21 mouse cellular contexts compared by ENCODE assay signal in genomic region chr14:80213666-80214065, GRCm38 (mm10).
"Had no signal": no experiment of that assay in that cellular context is flagged by ENCODE, and none has a peak within 500 bp of the region (broad histone marks: within the 10 kb centered on the region; RNA-seq: fewer than 3 reads in every experiment).

No protein-coding gene starts in this region.

- H3K4me2 ChIP-seq: heart, embryonic 12.5 days; hindbrain, embryonic 12.5 days; hindbrain, embryonic 14.5 days; intestine, embryonic 15.5 days; limb, embryonic 12.5 days had no signal

- H3K9me3 ChIP-seq: heart, embryonic 10.5 days; heart, embryonic 12.5 days; hindbrain, embryonic 10.5 days; hindbrain, embryonic 12.5 days; intestine, embryonic 15.5 days; limb, embryonic 10.5 days; limb, embryonic 12.5 days had no signal

- H3K27ac ChIP-seq: gastrocnemius, adult 2 months; heart, embryonic 10.5 days; hindbrain, embryonic 10.5 days; hindbrain, embryonic 12.5 days; hindbrain, embryonic 14.5 days; intestine, embryonic 15.5 days; left cerebral cortex, adult 2 months; limb, embryonic 10.5 days; limb, embryonic 12.5 days had no signal

- H3K9ac ChIP-seq: heart, embryonic 12.5 days; hindbrain, embryonic 12.5 days; hindbrain, embryonic 14.5 days; intestine, embryonic 15.5 days; limb, embryonic 12.5 days had no signal

- H3K27me3 ChIP-seq: heart, embryonic 12.5 days; hindbrain, embryonic 12.5 days; intestine, embryonic 15.5 days; limb, embryonic 12.5 days had no signal

- H3K36me3 ChIP-seq: heart, embryonic 10.5 days; heart, embryonic 12.5 days; hindbrain, embryonic 10.5 days; hindbrain, embryonic 12.5 days; intestine, embryonic 15.5 days; limb, embryonic 10.5 days; limb, embryonic 12.5 days had no signal

- ATAC-seq: inflammation-experienced regulatory T-cells, adult 6 months; intestine, embryonic 15.5 days; intestine, postnatal 0 days had no signal

- DNase-seq: gastrocnemius, adult 2 months; gastrocnemius, postnatal 10 days; gastrocnemius, postnatal 25 days; heart, adult 18-20 months; heart, postnatal 10 days; heart, postnatal 4 days; kidney, adult 18-20 months; kidney, postnatal 25 days; liver had no signal

- H3K4me1 ChIP-seq: heart, embryonic 10.5 days; heart, embryonic 12.5 days; hindbrain, embryonic 12.5 days; intestine, embryonic 15.5 days; limb, embryonic 10.5 days; limb, embryonic 12.5 days had no signal

- H3K4me3 ChIP-seq: gastrocnemius, adult 2 months; heart, embryonic 10.5 days; heart, embryonic 12.5 days; hindbrain, embryonic 10.5 days; hindbrain, embryonic 12.5 days; intestine, embryonic 15.5 days; layer of hippocampus, adult 2 months; left cerebral cortex, adult 2 months; limb, embryonic 10.5 days; limb, embryonic 12.5 days had no signal
